Mouse (Mus musculus) testis, adult 2 months (tissue): ENCODE data around the gene 2810006K23Rik.

Experiments used
- CTCF ChIP-seq: fragments of 200-500 bp; IDR thresholded peaks from 2 replicates; pipeline ENCODE4 v1.5.1; 2012; ENCODE audit warnings: low read depth, mild to moderate bottlenecking, inconsistent platforms, low read length, moderate library complexity; ENCODE audit not compliant: control insufficient read depth, insufficient read depth, insufficient replicate concordance
- POLR2A ChIP-seq: fragments of 200-500 bp; IDR thresholded peaks from 2 replicates; pipeline ENCODE4 v1.6.1; 2012; ENCODE audit warnings: low read depth, mild to moderate bottlenecking, inconsistent platforms, low read length, moderate library complexity; ENCODE audit not compliant: control insufficient read depth

- TF ChIP-seq CTCF (no peak), POLR2A (no peak)
These were observed 60.0 kb downstream of the 2810006K23Rik start for GRCm38 (mm10) chr5:124387932-124388331.
